Mouse (Mus musculus) frontal cortex, adult (tissue): ENCODE data around the gene Islr2.
A peak's percentile ranks its signal among the peaks of the same experiment; 100 is the strongest.
"Not testable (repeated sequence)": the region's sequence is repeated elsewhere in the genome, so short reads cannot be mapped to it uniquely, and the experiment has no call there.

Experiments used
- ATAC-seq: cut with Nextera tagmentation; 2 replicates; pipeline ENCODE4 v1.9.2; 2017; ENCODE audit warnings: mild to moderate bottlenecking, moderate library complexity, mixed read lengths; ENCODE audit not compliant: low TSS enrichment

The Islr2 gene

GRCm38 (mm10) chr9:58203516-58204447 lies at the start of gene Islr2, which contains the start of gene Islr:
TSS of gene Islr2 (minus strand) at chr9:58204319.
TSS of gene Islr (minus strand) at chr9:58204306.
- ATAC-seq: no peak

GRCm38 (mm10) chr9:58253805-58254122 lies 49.6 kb upstream of the Islr2 start:
- not testable (repeated sequence) for ATAC-seq

DNA sequence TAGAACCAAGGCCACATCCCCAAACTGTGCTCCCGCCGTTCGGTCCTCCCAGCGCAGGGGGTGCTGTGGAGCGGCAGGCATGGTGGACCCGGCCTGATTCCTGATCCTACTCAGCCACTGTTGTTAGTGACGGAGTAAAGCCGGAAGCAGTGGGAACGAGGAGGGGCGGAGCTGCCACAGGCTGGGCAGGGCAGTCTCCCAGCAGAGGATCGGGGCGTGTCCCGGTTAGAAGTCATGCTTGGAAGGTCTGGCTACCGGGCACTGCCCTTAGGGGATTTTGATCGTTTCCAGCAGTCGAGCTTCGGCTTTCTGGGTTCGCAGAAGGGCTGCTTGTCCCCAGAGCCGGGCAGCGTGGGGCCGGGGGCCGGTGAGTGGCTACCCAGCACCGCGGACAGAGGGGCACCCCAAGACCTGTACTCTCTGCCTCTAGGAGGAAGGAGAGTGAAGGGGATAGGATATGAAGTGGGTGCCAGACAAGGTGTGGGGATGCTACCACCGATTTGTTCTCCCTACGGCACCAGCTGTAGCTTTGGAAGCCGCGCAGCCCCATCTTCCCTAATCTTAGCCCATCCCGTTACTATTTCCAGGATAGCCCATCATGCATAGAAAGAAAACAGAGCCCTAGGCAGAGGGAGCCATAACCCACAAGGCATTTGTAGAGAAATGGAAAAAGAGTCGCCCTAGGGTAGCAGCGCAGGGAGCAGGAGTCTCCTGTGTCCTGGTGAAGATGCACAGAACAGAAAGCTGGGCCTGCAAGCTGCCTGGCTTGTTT lies 49.1 kb upstream of the Islr2 start, which contains the start of gene Stoml1:
TSS of gene Stoml1 (plus strand) at position 132 of the 772 bp plus-strand sequence.
- peak; percentile 96 for ATAC-seq

DNA sequence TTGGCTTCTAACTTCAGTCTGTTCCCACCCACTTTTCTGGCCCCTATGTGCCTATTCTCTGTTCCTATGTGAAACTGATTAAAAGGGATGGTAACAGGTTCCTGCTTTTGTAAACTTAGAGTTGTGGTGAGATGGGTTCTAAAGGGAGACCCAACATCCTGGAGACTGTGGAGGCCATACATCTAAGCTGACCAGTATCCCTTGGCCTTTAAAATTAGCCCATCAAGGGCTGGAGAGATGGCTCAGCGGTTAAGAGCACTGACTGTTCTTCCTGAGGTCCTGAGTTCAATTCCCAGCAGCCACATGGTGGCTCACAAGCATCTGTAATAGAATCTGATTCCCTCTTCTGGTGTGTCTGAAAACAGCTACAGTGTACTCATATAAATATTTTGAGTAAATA lies 46.6 kb upstream of the Islr2 start:
- not testable (repeated sequence) for ATAC-seq

- ATAC-seq: no peak
Measured at GRCm38 (mm10) chr9:58250322-58250721, 46.2 kb upstream of the Islr2 start.

GRCm38 (mm10) chr9:58249592-58250192 lies 45.6 kb upstream of the Islr2 start, which contains the start of gene Pml:
TSS of gene Pml (minus strand) at chr9:58249786.
- ATAC-seq: peak; percentile 76

- no peak for ATAC-seq
Measured at GRCm38 (mm10) chr9:58248746-58249413, 44.8 kb upstream of the Islr2 start.

GRCm38 (mm10) chr9:58247064-58247759 lies 43.1 kb upstream of the Islr2 start:
- ATAC-seq: peak; percentile 73

DNA sequence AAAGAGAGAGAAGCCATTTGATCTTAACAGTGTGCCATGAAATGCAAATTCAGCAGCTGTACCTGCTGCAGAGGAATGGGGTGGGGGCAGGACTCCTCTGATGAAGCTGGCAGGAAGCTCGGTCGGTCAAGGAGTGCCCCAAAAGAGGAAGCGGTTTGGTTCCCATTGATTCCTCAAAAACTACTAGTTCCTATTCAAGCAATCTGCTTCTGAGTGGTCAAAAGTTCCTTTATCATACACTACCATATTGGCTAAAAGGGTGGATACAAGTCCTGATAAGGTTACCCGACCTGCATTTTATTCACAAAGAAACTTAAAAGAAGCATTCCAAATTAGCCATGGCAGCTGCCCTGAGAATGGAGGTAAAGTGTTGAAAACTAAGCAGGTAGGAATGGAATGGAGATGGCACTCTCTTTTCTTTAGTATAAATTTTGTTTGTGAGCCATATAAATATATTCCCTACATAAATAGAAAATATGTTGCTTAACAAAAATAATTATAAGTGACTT lies 42.0 kb upstream of the Islr2 start:
- no peak for ATAC-seq

- no peak for ATAC-seq
Measured at GRCm38 (mm10) chr9:58243696-58244095, 39.6 kb upstream of the Islr2 start.

DNA sequence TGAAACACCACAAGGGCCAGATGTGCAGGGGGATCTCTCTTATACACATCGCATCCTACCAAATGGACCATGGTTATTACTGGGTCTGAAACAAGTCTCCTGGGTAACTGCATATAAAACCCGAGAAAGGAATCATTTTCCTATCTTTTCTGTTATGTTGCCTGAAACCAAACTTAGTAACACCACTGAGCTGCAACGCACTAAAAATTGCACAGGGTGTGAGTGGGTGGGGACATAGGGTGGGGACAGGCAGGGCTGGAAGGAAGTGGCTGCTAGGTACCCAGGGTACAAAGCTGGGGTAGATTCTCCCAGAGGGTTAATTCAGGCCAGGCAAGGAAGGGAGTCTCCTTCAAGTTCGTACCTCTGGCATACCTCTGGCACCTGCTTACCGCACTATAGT lies 38.6 kb upstream of the Islr2 start:
- ATAC-seq: peak; percentile 83

DNA sequence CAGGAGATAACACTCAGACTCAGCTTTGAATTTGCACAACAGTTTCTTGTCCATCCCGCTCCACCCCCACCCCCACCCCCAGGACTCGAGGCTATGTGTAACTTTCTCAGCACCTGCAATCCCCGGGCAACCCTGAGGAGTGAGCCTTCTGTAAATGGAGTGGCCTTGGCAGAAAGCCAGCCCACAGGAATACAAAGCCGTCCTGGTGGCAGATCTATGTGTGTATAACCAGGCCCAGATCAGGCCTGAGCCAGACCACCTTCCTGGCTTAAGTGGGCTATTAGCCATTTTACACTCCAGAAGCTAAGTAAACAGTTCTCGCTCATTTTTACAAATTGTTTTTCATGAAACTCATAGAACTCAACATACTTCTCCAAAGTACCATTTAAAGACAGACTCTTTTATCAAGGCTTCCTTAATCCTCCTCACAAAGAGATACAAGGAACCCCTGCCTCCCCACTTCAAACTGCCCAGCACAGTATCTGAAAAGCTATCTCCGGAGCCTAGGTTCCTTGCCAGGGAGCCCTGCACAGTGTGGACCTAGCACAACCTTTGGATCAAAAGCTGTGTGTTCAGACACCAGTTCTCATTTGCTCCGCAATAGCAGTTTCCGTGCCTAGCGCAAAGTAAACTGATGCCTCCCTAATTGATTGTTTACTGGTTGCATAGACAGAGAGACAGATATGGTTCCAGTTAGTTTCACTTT lies 37.8 kb upstream of the Islr2 start:
- ATAC-seq: no peak

GRCm38 (mm10) chr9:58234502-58235015 lies 30.4 kb upstream of the Islr2 start:
- ATAC-seq: no peak

GRCm38 (mm10) chr9:58232374-58232773 lies 28.3 kb upstream of the Islr2 start:
- no peak for ATAC-seq

DNA sequence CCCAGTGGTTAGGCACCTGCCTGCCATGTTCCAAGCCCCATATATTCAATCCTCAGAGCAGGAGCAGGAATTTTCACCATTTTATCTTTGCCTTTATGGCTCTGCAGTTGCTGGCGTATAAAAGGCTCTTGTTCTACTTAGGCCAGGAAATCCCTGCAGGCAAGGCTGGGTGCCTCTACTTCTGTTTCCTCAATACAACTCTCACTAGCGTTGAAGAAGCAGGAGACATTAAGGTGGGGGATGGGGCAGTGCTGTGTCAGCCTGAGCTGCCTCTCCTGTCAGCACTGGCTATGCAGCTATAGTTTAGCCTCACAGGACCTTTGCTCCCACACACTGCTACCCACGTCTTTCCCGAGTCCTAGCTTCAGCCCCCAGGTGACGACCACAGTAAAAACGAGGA lies 27.6 kb upstream of the Islr2 start:
- ATAC-seq: no peak

- ATAC-seq: no peak
Measured at GRCm38 (mm10) chr9:58228777-58229466, 24.8 kb upstream of the Islr2 start.

DNA sequence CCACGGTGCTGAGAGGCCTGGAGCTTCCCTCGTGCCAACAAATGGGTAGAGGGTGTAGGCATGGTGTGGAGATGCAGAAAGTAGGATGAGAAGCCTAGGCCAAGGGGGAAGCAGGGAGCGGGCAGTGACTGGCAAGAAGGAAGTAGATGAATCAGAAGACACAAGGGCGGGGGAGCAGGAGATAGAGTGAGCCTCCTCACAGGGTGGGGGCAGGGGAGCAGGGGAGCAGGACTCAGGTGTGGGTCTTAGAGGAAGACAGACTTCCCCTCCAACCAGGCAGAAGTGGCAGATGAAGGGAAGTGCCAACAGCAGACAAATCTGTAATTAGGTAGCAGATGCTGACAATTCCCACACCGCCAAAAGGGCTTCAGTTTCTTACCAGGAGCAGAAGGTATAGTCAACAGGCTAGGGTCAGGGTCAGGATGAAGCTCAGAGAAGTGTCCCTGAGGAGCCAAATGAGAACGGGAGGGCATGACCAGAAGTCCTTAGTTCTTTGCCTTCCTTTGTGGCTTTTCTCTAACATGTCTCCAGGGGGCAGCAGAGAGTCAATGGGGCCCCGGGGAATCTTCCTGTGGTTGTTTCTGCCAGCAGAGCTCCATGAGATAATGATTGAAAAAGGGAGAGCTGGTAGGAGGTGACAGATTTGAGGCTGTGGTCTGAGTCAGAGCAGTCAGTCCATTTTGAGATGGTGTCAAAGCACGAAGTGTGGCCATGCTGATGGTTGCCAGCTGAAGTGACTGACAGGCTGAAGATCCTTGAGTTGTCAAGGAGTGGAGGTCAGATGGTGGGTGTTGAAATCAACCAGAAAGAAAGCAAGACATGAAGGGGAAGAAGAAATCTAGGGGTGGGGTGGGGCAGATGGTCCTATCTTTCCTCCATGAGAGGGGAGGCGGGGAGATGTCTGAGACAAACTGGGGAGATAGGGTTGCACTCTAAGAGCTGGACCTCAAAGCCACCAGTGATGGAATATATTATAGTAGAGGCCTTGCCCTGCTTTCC lies 22.1 kb upstream of the Islr2 start:
- peak; percentile 41; the same call in 1 of the 2 replicates for ATAC-seq

DNA sequence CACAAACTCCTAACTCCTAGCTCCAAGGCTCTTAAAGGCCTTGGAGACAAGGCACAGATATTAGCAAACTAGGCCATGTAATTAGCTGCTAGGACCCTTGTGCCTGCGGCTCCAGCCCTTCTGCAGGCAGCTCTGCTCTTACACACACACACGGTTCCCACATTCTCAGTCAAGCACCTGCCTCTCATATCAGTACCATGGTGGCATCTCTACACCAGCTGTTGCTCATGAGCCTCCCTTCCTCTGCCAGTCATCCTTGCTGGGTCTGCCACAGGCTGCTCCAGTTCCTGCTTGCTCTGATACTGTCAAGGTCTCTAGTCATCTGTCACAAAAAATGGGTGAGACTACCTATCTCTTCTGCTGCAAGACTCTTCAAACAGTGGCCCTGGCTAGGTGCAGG lies 20.2 kb upstream of the Islr2 start:
- no peak for ATAC-seq
